Mouse (Mus musculus) ES-E14 (cell line): ENCODE results near the gene A830031A19Rik. TPM values are rescaled to one million over a fixed set of nuclear protein-coding genes. Genes with fewer than 3 reads are reported as not detected.

Experiments used
- DNase-seq: peaks from one replicate; pipeline ENCODE4 v3.0.0-alpha.2; 2013; ENCODE audit warnings: low read depth, low spot score
- H3K27ac ChIP-seq: 2 replicates; pipeline ENCODE4 v1.5.1; 2012; ENCODE audit warnings: low read depth, mild to moderate bottlenecking, low read length, moderate library complexity, mixed read lengths; ENCODE audit not compliant: poor library complexity, insufficient read depth, severe bottlenecking
- H3K36me3 ChIP-seq: 2 replicates; pipeline ENCODE4 v1.6.1; 2012; ENCODE audit warnings: mild to moderate bottlenecking, low read length, moderate library complexity, mixed read lengths; ENCODE audit not compliant: control insufficient read depth, poor library complexity, insufficient read depth, severe bottlenecking
- H3K4me1 ChIP-seq, 2 experiments: fragments of 150-350 bp in 1 of 2; sonication (generic) in 1 of 2; 2 replicates each; pipeline ENCODE4 v1.6.1; 2012; ENCODE audit warnings: low read length in 2 of 2, mild to moderate bottlenecking in 1 of 2, mixed read lengths in 1 of 2; ENCODE audit not compliant: control insufficient read depth in 2 of 2, insufficient read depth in 2 of 2, poor library complexity in 1 of 2
- H3K4me3 ChIP-seq, 2 experiments: fragments of 150-350 bp in 1 of 2; sonication (generic) in 1 of 2; 2 replicates each; pipeline ENCODE4 v1.5.1; 2012; ENCODE audit warnings: low read length in 2 of 2, low read depth in 1 of 2, mild to moderate bottlenecking in 1 of 2, mixed read lengths in 1 of 2; ENCODE audit not compliant: insufficient read depth in 1 of 2, poor library complexity in 1 of 2, severe bottlenecking in 1 of 2
- H3K9ac ChIP-seq: 2 replicates; pipeline ENCODE4 v1.6.1; 2012; ENCODE audit warnings: low read depth, mild to moderate bottlenecking, low read length, mixed read lengths; ENCODE audit not compliant: poor library complexity, insufficient read depth, severe bottlenecking
- H3K9me3 ChIP-seq: fragments of 150-350 bp; sonication (generic); 2 replicates; pipeline ENCODE4 v1.6.1; 2012; ENCODE audit warnings: low read depth, mild to moderate bottlenecking, low read length; ENCODE audit not compliant: control insufficient read depth, insufficient read depth
- CHD2 ChIP-seq: IDR thresholded peaks from 2 replicates; pipeline ENCODE4 v1.6.1; 2014; ENCODE audit warnings: mild to moderate bottlenecking, low read depth, low read length, inconsistent platforms
- HCFC1 ChIP-seq: IDR thresholded peaks from 2 replicates; pipeline ENCODE4 v1.6.1; 2012; ENCODE audit warnings: low read length, inconsistent platforms, borderline replicate concordance; ENCODE audit not compliant: insufficient read depth
- MAFK ChIP-seq: IDR thresholded peaks from 2 replicates; pipeline ENCODE4 v1.6.1; 2014; ENCODE audit warnings: mild to moderate bottlenecking, low read depth, low read length, inconsistent platforms; ENCODE audit not compliant: insufficient read depth
- ZC3H11A ChIP-seq: IDR thresholded peaks from 2 replicates; pipeline ENCODE4 v1.6.1; 2012; ENCODE audit warnings: low read depth, mild to moderate bottlenecking, inconsistent platforms, low read length, borderline replicate concordance
- ZNF384 ChIP-seq: IDR thresholded peaks from 2 replicates; pipeline ENCODE4 v1.6.1; 2012; ENCODE audit warnings: low read depth, low read length, inconsistent platforms
- in situ Hi-C, 2 experiments: fragments of 600-800 bp; cut with MboI; formaldehyde crosslinking; loops; one replicate each; pipeline ENCODE4 v1.15.1; 2025; ENCODE audit warnings: low sequenced_read_pairs in 2 of 2, inconsistent platforms in 1 of 2; ENCODE audit not compliant: unreplicated experiment in 2 of 2
- total RNA-seq: library from RNA; depleted of rRNA; stranded (reverse); fragments of 300-350 nt; gene quantifications from 2 replicates; pipeline ENCODE4 v1.2.3, GENCODE M21; 2012

The A830031A19Rik gene
- total RNA-seq, 1 experiment, result not detected

DNA sequence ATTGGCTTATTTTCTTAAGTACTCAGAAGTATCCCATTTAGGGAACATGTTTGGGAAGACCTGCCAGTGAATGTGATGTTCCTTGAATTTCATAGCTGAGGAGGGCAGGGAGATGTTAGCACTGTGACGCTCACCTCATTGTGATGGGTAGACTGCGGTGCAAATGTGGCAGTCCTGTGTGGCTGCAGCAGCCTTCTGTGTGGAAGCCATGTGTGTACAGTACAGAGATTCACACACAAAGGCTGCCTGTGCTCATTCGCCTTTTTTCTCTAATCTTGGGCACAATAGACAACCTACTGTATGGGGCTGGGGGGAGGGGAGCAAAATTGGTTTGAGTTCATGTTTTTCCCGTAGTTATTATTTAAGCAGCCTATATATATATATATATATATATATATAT lies 9.7 kb upstream of the A830031A19Rik start:
- no peak overlapping the region for H3K9ac ChIP-seq
- no peak for DNase-seq
- no peak for TF ChIP-seq HCFC1
- TF ChIP-seq ZNF384, result no peak
- TF ChIP-seq ZC3H11A, result no peak
- TF ChIP-seq MAFK, result no peak
- no peak for TF ChIP-seq CHD2
- no peaks in the 10 kb centered on the region for H3K9me3 ChIP-seq
- H3K36me3 ChIP-seq, result no peaks in the 10 kb centered on the region; the same call in 1 of the 2 replicates
- H3K4me1 ChIP-seq, result peaks cover 0 to 5% of the 10 kb centered on the region in 2 experiments; a peak in 1 of 4 replicates
- no peak overlapping the region for H3K27ac ChIP-seq
- H3K4me3 ChIP-seq, result no peak overlapping the region
- in situ Hi-C loops, result no loop called here

DNA sequence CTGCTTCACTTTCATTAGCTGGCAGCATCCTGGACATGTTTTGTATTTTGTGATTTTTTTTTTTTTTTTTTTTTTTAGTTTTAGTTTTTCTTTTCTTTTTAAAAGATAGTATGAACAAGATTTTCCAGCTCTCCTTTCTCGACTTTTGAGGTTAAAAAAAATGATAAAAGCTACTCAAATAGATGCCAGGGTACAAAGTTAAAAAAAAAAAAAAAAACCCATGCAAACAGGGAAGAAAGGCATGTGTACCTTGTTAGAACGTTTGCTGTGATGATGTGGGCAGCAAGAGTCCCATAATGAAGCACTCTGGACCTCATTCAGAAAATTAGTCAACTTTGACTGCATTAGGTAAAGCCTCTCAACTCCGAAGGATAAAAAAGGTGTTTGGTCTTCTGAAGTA lies 9.2 kb upstream of the A830031A19Rik start:
- no peaks in the 10 kb centered on the region for H3K9me3 ChIP-seq
- no peak for TF ChIP-seq HCFC1
- TF ChIP-seq ZNF384, result no peak
- H3K36me3 ChIP-seq, result no peaks in the 10 kb centered on the region; the same call in 1 of the 2 replicates
- H3K4me1 ChIP-seq, result peaks cover 0 to 5% of the 10 kb centered on the region in 2 experiments; a peak in 1 of 4 replicates
- no peak overlapping the region for H3K4me3 ChIP-seq
- no peak for DNase-seq
- in situ Hi-C loops, result no loop called here
- no peak overlapping the region for H3K27ac ChIP-seq
- H3K9ac ChIP-seq, result no peak overlapping the region

DNA sequence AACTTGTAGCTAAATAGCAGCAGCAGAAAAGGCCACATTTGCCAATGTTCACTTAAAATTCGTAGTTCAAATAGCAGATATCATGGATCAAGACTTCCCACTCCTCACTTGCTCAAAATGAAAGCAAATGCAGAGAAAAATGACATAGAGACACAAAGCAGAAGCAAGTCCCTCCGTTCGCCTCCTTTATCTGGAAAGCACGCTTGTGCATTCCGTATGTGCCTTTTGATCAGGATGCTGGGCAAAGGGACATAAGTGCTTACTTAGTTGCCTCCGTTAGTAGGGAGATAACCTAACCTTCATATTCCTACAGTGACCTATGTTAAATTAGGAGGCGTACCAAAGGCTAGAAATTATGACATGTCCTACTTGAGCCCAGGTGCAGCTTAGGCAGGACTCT lies 8.6 kb upstream of the A830031A19Rik start:
- no peaks in the 10 kb centered on the region; the same call in 1 of the 2 replicates for H3K36me3 ChIP-seq
- in situ Hi-C loops, result no loop called here
- DNase-seq, result no peak
- H3K27ac ChIP-seq, result no peak overlapping the region
- TF ChIP-seq MAFK (no peak), ZC3H11A (no peak), CHD2 (no peak), HCFC1 (no peak), ZNF384 (no peak)
- no peak overlapping the region for H3K4me3 ChIP-seq
- H3K9me3 ChIP-seq, result no peaks in the 10 kb centered on the region
- H3K9ac ChIP-seq, result no peak overlapping the region
- H3K4me1 ChIP-seq, result peaks cover 0 to 5% of the 10 kb centered on the region in 2 experiments; a peak in 1 of 4 replicates

DNA sequence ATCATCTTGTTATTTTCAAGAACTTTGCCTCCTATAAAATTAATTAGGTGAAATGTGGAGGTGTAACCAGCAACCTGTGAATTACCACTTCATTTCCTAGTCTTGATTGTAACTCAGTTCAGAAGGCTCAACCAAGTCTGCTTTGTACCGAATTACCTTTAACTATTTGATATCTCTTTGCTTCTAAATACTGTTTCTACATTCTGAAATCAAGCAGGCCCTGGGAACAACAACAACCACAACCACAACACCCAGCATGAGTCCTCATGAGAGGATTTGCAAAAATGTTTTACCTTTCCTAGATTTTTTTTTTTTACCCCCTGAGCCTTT lies 8.2 kb upstream of the A830031A19Rik start:
- no peak overlapping the region for H3K9ac ChIP-seq

DNA sequence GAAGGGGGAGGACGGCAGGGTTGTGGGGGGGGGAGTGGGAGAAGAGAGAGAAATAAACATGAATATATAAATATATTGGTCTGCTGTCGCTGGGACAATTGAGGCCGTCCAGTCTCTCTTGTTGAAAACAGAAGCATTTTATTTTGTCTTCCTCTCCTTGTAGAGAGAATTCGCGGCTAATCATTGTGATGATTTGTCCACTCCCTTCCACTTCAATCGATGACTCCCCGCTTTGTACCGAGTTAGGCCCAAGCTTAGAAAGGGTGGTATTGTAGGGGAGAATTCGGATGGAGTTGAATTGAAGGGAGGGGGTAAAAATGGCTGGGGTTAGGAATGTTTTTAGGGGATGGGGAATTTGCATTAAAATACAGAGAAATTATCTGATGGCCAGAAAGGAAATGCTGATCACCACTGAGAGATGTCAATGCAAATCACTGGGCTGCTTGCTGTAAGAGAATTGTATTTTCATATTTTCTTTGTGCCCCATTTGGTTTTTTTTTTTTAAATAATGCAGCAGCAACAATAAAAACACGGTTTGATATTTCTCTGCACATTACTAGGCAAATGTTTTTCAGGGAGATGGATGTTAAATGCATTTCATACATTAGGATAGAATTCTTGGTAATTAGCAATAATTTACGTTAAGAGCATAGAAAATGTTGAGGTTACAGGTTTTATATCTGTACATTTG lies 7.7 kb upstream of the A830031A19Rik start:
- H3K4me3 ChIP-seq, result peak overlapping the region in 1 of 2 experiments; percentile 54; a peak in 3 of 4 replicates
- DNase-seq, result no peak
- TF ChIP-seq ZNF384 (no peak), CHD2 (no peak), ZC3H11A (no peak), MAFK (no peak), HCFC1 (no peak)

More for the DNA sequence above, 8.2 kb upstream of the A830031A19Rik start:
- no peak for TF ChIP-seq ZC3H11A
- in situ Hi-C loops, result no loop called here
- no peak for DNase-seq
- peaks cover 0 to 5% of the 10 kb centered on the region in 2 experiments; a peak in 1 of 4 replicates for H3K4me1 ChIP-seq
- H3K4me3 ChIP-seq, result no peak overlapping the region
- no peak overlapping the region for H3K27ac ChIP-seq
- no peaks in the 10 kb centered on the region for H3K9me3 ChIP-seq
- no peaks in the 10 kb centered on the region; the same call in 1 of the 2 replicates for H3K36me3 ChIP-seq

More for the DNA sequence above, 7.7 kb upstream of the A830031A19Rik start:
- no peak overlapping the region for H3K27ac ChIP-seq
- H3K4me1 ChIP-seq, result peaks cover 0 to 5% of the 10 kb centered on the region in 2 experiments; a peak in 1 of 4 replicates
- H3K9me3 ChIP-seq, result no peaks in the 10 kb centered on the region
- no peak overlapping the region for H3K9ac ChIP-seq
- in situ Hi-C loops, result no loop called here
- H3K36me3 ChIP-seq, result no peaks in the 10 kb centered on the region; the same call in 1 of the 2 replicates
